Mouse (Mus musculus): Measurements from ENCODE around the gene Bcas2. TPM values are rescaled to one million over a fixed set of nuclear protein-coding genes. Genes with fewer than 3 reads are reported as not detected.
"Not testable (repeated sequence)": the region's sequence is repeated elsewhere in the genome, so short reads cannot be mapped to it uniquely, and the experiment has no call there.

Bcas2 gene
- polyA plus RNA-seq, 1 experiment from 2014 or later: 192 TPM

GRCm38 (mm10) chr3:103130236-103130751 is 41.2 kb upstream of the Bcas2 start:
- peak overlapping the region; percentile 35; the same call in 1 of the 2 replicates for H3K9ac ChIP-seq
- no peaks in the 10 kb centered on the region for H3K9me3 ChIP-seq (ENCODE audit: low read depth, low read length)
- H3K27ac ChIP-seq (ENCODE audit: low read depth): peak overlapping the region; percentile 58
- no peak overlapping the region for H3K4me3 ChIP-seq (ENCODE audit: low read depth, low read length)
- H3K4me2 ChIP-seq: peak overlapping the region; percentile 40
- ATAC-seq (ENCODE audit: insufficient read depth) (peak; percentile 90), DNase-seq (peak; percentile 68)
- WGBS: 19% methylated on average over 6 of the region's 6 CpGs
- no peaks in the 10 kb centered on the region for H3K36me3 ChIP-seq (ENCODE audit: insufficient read depth)
- H3K27me3 ChIP-seq (ENCODE audit: insufficient read depth, low read length): no peaks in the 10 kb centered on the region
- H3K4me1 ChIP-seq (ENCODE audit: insufficient read depth): peaks cover 17% of the 10 kb centered on the region
- TF ChIP-seq CTCF (IDR thresholded peaks at IDR 0.05; ENCODE audit: low read depth): no peak

- Histone ChIP-seq H3K27me3 (ENCODE audit: insufficient read depth, low read length) (no peaks in the 10 kb centered on the region), H3K9me3 (ENCODE audit: low read depth, low read length) (no peaks in the 10 kb centered on the region), H3K4me2 (no peak overlapping the region), H3K9ac (no peak overlapping the region), H3K4me3 (ENCODE audit: low read depth, low read length) (no peak overlapping the region), H3K36me3 (ENCODE audit: insufficient read depth) (peaks cover 4% of the 10 kb centered on the region; the same call in 1 of the 2 replicates), H3K4me1 (ENCODE audit: insufficient read depth) (peaks cover 13% of the 10 kb centered on the region), H3K27ac (ENCODE audit: low read depth) (no peak overlapping the region)
- WGBS: 88% methylated on average over 10 of the region's 10 CpGs
- DNase-seq (no peak), ATAC-seq (ENCODE audit: insufficient read depth) (no peak)
- no peak for TF ChIP-seq CTCF (IDR thresholded peaks at IDR 0.05; ENCODE audit: low read depth)
Observed at GRCm38 (mm10) chr3:103133098-103133497, 38.4 kb upstream of the Bcas2 start.

GRCm38 (mm10) chr3:103136414-103137077 is 34.9 kb upstream of the Bcas2 start:
- Histone ChIP-seq H3K4me1 (ENCODE audit: insufficient read depth) (no peaks in the 10 kb centered on the region), H3K36me3 (ENCODE audit: insufficient read depth) (peaks cover 4% of the 10 kb centered on the region; the same call in 1 of the 2 replicates), H3K9ac (no peak overlapping the region), H3K4me3 (ENCODE audit: low read depth, low read length) (no peak overlapping the region), H3K27me3 (ENCODE audit: insufficient read depth, low read length) (no peaks in the 10 kb centered on the region), H3K27ac (ENCODE audit: low read depth) (no peak overlapping the region), H3K4me2 (no peak overlapping the region), H3K9me3 (ENCODE audit: low read depth, low read length) (no peaks in the 10 kb centered on the region)
- ATAC-seq (ENCODE audit: insufficient read depth): no peak
- DNase-seq: no peak
- 77% methylated on average over 4 of the region's 4 CpGs for WGBS
- TF ChIP-seq CTCF (IDR thresholded peaks at IDR 0.05; ENCODE audit: low read depth): no peak

GRCm38 (mm10) chr3:103139047-103139446 is 32.4 kb upstream of the Bcas2 start:
- Histone ChIP-seq H3K4me1 (ENCODE audit: insufficient read depth) (no peaks in the 10 kb centered on the region), H3K27me3 (ENCODE audit: insufficient read depth, low read length) (no peaks in the 10 kb centered on the region), H3K4me3 (ENCODE audit: low read depth, low read length) (no peak overlapping the region), H3K9me3 (ENCODE audit: low read depth, low read length) (no peaks in the 10 kb centered on the region), H3K27ac (ENCODE audit: low read depth) (no peak overlapping the region; the same call in 1 of the 2 replicates), H3K36me3 (ENCODE audit: insufficient read depth) (peaks cover 4% of the 10 kb centered on the region; the same call in 1 of the 2 replicates), H3K4me2 (peak overlapping the region; percentile 21; the same call in 1 of the 2 replicates), H3K9ac (no peak overlapping the region)
- peak; percentile 84; the same call in 1 of the 2 replicates for ATAC-seq (ENCODE audit: insufficient read depth)
- no peak for TF ChIP-seq CTCF (IDR thresholded peaks at IDR 0.05; ENCODE audit: low read depth)
- DNase-seq: peak; percentile 78
- WGBS: 43% methylated on average over 8 of the region's 8 CpGs

GRCm38 (mm10) chr3:103140095-103140838 is 31.2 kb upstream of the Bcas2 start:
- H3K36me3 ChIP-seq (ENCODE audit: insufficient read depth); H3K27me3 ChIP-seq (ENCODE audit: insufficient read depth, low read length); H3K4me3 ChIP-seq (ENCODE audit: low read depth, low read length); H3K27ac ChIP-seq (ENCODE audit: low read depth); H3K4me1 ChIP-seq (ENCODE audit: insufficient read depth); ATAC-seq (ENCODE audit: insufficient read depth); H3K9ac ChIP-seq; H3K9me3 ChIP-seq (ENCODE audit: low read depth, low read length): not testable (repeated sequence)
- peak overlapping the region; percentile 21; the same call in 1 of the 2 replicates for H3K4me2 ChIP-seq
- WGBS: 60% methylated on average over 11 of the region's 11 CpGs
- DNase-seq: peak; percentile 19

- DNase-seq: no peak
- Histone ChIP-seq H3K4me3 (ENCODE audit: low read depth, low read length) (no peak overlapping the region), H3K4me2 (no peak overlapping the region), H3K9me3 (ENCODE audit: low read depth, low read length) (no peaks in the 10 kb centered on the region), H3K9ac (no peak overlapping the region), H3K27ac (ENCODE audit: low read depth) (no peak overlapping the region), H3K27me3 (ENCODE audit: insufficient read depth, low read length) (no peaks in the 10 kb centered on the region), H3K4me1 (ENCODE audit: insufficient read depth) (no peaks in the 10 kb centered on the region), H3K36me3 (ENCODE audit: insufficient read depth) (peaks cover 5% of the 10 kb centered on the region; the same call in 1 of the 2 replicates)
- 0 out of 2 replicates have a peak, but pooled peaks have one; percentile 41 for ATAC-seq (ENCODE audit: insufficient read depth)
- TF ChIP-seq CTCF (IDR thresholded peaks at IDR 0.05; ENCODE audit: low read depth): no peak
- 82% methylated on average over 11 of the region's 11 CpGs for WGBS
Observed at GRCm38 (mm10) chr3:103141287-103141686, 30.2 kb upstream of the Bcas2 start.

GRCm38 (mm10) chr3:103142366-103142765 is 29.1 kb upstream of the Bcas2 start:
- Histone ChIP-seq H3K36me3 (ENCODE audit: insufficient read depth) (peaks cover 4% of the 10 kb centered on the region; the same call in 1 of the 2 replicates), H3K4me3 (ENCODE audit: low read depth, low read length) (no peak overlapping the region), H3K4me1 (ENCODE audit: insufficient read depth) (no peaks in the 10 kb centered on the region), H3K27ac (ENCODE audit: low read depth) (no peak overlapping the region), H3K9me3 (ENCODE audit: low read depth, low read length) (no peaks in the 10 kb centered on the region), H3K4me2 (no peak overlapping the region), H3K27me3 (ENCODE audit: insufficient read depth, low read length) (no peaks in the 10 kb centered on the region), H3K9ac (no peak overlapping the region)
- TF ChIP-seq CTCF (IDR thresholded peaks at IDR 0.05; ENCODE audit: low read depth): no peak
- ATAC-seq (ENCODE audit: insufficient read depth): no peak
- no peak for DNase-seq
- WGBS: 79% methylated on average over 10 of the region's 10 CpGs
